Comparison of ENCODE assay signal across 33 mouse cellular contexts in the genomic region with DNA sequence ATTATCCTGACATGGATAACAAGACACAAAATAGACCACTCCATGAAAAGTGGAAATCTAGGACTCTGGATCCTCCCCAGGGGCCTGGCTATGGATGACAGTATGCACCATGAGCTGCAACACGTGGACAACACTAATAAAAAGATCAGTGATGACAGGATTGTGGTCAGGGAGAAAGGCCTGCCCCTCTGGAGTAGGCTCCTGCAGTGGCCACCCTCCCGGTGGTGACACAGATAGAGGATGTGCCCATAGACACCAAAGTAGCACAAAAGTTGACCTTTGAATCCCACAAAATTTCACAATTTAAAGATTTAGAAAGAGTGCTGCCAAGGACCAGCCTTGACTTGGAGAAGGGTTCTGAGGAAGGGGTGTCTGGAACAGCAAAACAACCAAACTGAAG. TPM values are rescaled to one million over a fixed set of nuclear protein-coding genes. Genes with fewer than 3 reads are reported as not detected.
DNase-seq lines count a peak whose midpoint lies in the region; ATAC-seq and TF ChIP-seq lines count a peak whose summit lies in the region.
"Had no signal": no experiment of that assay in that cellular context is flagged by ENCODE, and none has a peak within 500 bp of the region (broad histone marks: within the 10 kb centered on the region; RNA-seq: fewer than 3 reads in every experiment).

No protein-coding gene starts in this region.

- 62% methylated on average over 2 of the region's 2 CpGs for WGBS in midbrain, embryonic 11.5 days
- 58% methylated on average over 2 of the region's 2 CpGs for WGBS in midbrain, embryonic 15.5 days
- WGBS in kidney, embryonic 14.5 days: 52% methylated on average over 2 of the region's 2 CpGs

- no peaks in the 10 kb centered on the region for H3K27me3 ChIP-seq in midbrain, embryonic 11.5 days (ENCODE audit: control insufficient read depth, insufficient read depth, low read length)
- H3K27me3 ChIP-seq in midbrain, embryonic 15.5 days (replicated peaks): no peaks in the 10 kb centered on the region
- no peaks in the 10 kb centered on the region for H3K27me3 ChIP-seq in myocyte (ENCODE audit: control insufficient read depth, insufficient read depth, insufficient read length)
- H3K27me3 ChIP-seq in kidney, embryonic 14.5 days (ENCODE audit: control insufficient read depth, insufficient read depth, low read length): no peaks in the 10 kb centered on the region
- H3K27me3 ChIP-seq: forebrain, embryonic 12.5 days; hindbrain, embryonic 15.5 days; liver, embryonic 12.5 days; midbrain, embryonic 13.5 days; neural tube, embryonic 12.5 days had no signal

- H3K9me3 ChIP-seq in midbrain, embryonic 11.5 days (ENCODE audit: control insufficient read depth, low read length): no peaks in the 10 kb centered on the region
- H3K9me3 ChIP-seq in midbrain, embryonic 15.5 days: no peaks in the 10 kb centered on the region
- H3K9me3 ChIP-seq in kidney, embryonic 14.5 days (ENCODE audit: control insufficient read depth, low read length): no peaks in the 10 kb centered on the region
- H3K9me3 ChIP-seq: embryonic facial prominence, embryonic 15.5 days; forebrain, embryonic 12.5 days; heart, embryonic 12.5 days; hindbrain, embryonic 15.5 days; liver, embryonic 12.5 days; midbrain, embryonic 13.5 days; neural tube, embryonic 12.5 days had no signal

- peak; percentile 21 for DNase-seq in adrenal gland, adult 8-10 months
- DNase-seq in adrenal gland, postnatal 14 days: no peak
- peak; percentile 44 for DNase-seq in midbrain, embryonic 11.5 days (ENCODE audit: low spot score, missing footprints)
- DNase-seq in lung, postnatal 4 days: peak; percentile 22 to 25
- no peak for DNase-seq in liver
- DNase-seq: adrenal gland, postnatal 10 days; cerebellum, adult 18-20 months; cerebellum, postnatal 14 days; gastrocnemius, postnatal 14 days; heart, adult 2 months; kidney, adult 18-20 months; kidney, postnatal 4 days; liver, postnatal 0 days; right cerebral cortex, adult 18-20 months; spleen, adult 18-20 months; thymus, adult 18-20 months; thymus, postnatal 25 days had no signal

- no peak overlapping the region for H3K4me2 ChIP-seq in midbrain, embryonic 11.5 days
- H3K4me2 ChIP-seq in midbrain, embryonic 15.5 days: no peak overlapping the region
- H3K4me2 ChIP-seq in myocyte (ENCODE audit: low read depth): peak overlapping the region; percentile 30
- no peak overlapping the region for H3K4me2 ChIP-seq in kidney, embryonic 14.5 days (replicated peaks; ENCODE audit: low read depth, low read length)
- H3K4me2 ChIP-seq: embryonic facial prominence, embryonic 15.5 days; forebrain, embryonic 12.5 days; heart, embryonic 12.5 days; hindbrain, embryonic 15.5 days; limb, embryonic 13.5 days; liver, embryonic 12.5 days; midbrain, embryonic 13.5 days; neural tube, embryonic 12.5 days had no signal

- no peak overlapping the region for H3K27ac ChIP-seq in midbrain, embryonic 11.5 days (ENCODE audit: low read depth, low read length)
- H3K27ac ChIP-seq in midbrain, embryonic 15.5 days: no peak overlapping the region
- H3K27ac ChIP-seq in kidney, embryonic 14.5 days (ENCODE audit: low read depth, low read length): no peak overlapping the region
- H3K27ac ChIP-seq: embryonic facial prominence, embryonic 15.5 days; forebrain, embryonic 12.5 days; heart, adult 2 months; hindbrain, embryonic 15.5 days; kidney, postnatal 0 days; limb, embryonic 13.5 days; liver, embryonic 12.5 days; midbrain, embryonic 13.5 days; neural tube, embryonic 12.5 days; stomach, postnatal 0 days had no signal

- TF ChIP-seq POLR2A in myocyte (IDR thresholded peaks at IDR 0.05; ENCODE audit: insufficient read length, low read depth): no peak

- H3ac ChIP-seq in myocyte (ENCODE audit: control insufficient read depth, insufficient read length): no peak overlapping the region

- no peak overlapping the region for H3K9ac ChIP-seq in midbrain, embryonic 11.5 days (ENCODE audit: low read length)
- no peak overlapping the region for H3K9ac ChIP-seq in midbrain, embryonic 15.5 days
- no peak overlapping the region for H3K9ac ChIP-seq in kidney, embryonic 14.5 days (ENCODE audit: low read depth, low read length)
- H3K9ac ChIP-seq: embryonic facial prominence, embryonic 15.5 days; forebrain, embryonic 12.5 days; heart, embryonic 12.5 days; hindbrain, embryonic 15.5 days; limb, embryonic 13.5 days; liver, embryonic 12.5 days; liver, postnatal 0 days; midbrain, embryonic 13.5 days; neural tube, embryonic 12.5 days had no signal

- H3K36me3 ChIP-seq in midbrain, embryonic 11.5 days (ENCODE audit: control insufficient read depth, insufficient read depth, low read length): no peaks in the 10 kb centered on the region
- H3K36me3 ChIP-seq in midbrain, embryonic 15.5 days (replicated peaks): no peaks in the 10 kb centered on the region
- no peaks in the 10 kb centered on the region for H3K36me3 ChIP-seq in myocyte (ENCODE audit: control insufficient read depth, insufficient read depth)
- H3K36me3 ChIP-seq in kidney, embryonic 14.5 days (ENCODE audit: control insufficient read depth, insufficient read depth, low read length): no peaks in the 10 kb centered on the region
- H3K36me3 ChIP-seq: embryonic facial prominence, embryonic 15.5 days; forebrain, embryonic 12.5 days; heart, embryonic 12.5 days; hindbrain, embryonic 15.5 days; limb, embryonic 13.5 days; liver, embryonic 12.5 days; midbrain, embryonic 13.5 days; neural tube, embryonic 12.5 days had no signal

- ATAC-seq in midbrain, embryonic 11.5 days (ENCODE audit: low FRiP score): no peak
- no peak for ATAC-seq in midbrain, embryonic 15.5 days (replicated peaks)
- ATAC-seq in kidney, embryonic 14.5 days (ENCODE audit: low FRiP score, low TSS enrichment): no peak
- ATAC-seq: inflammation-experienced regulatory T-cells, adult 6 months; liver, embryonic 12.5 days; liver, postnatal 0 days; midbrain, embryonic 13.5 days had no signal

- no peaks in the 10 kb centered on the region for H3K79me2 ChIP-seq in myocyte (ENCODE audit: control insufficient read depth, insufficient read depth)

- H3K4me1 ChIP-seq in midbrain, embryonic 11.5 days (ENCODE audit: control insufficient read depth, insufficient read depth, low read length): no peaks in the 10 kb centered on the region
- no peaks in the 10 kb centered on the region for H3K4me1 ChIP-seq in midbrain, embryonic 15.5 days
- no peaks in the 10 kb centered on the region for H3K4me1 ChIP-seq in kidney, embryonic 14.5 days (ENCODE audit: control insufficient read depth, insufficient read depth, low read length)
- H3K4me1 ChIP-seq: forebrain, embryonic 12.5 days; heart, embryonic 12.5 days; hindbrain, embryonic 15.5 days; liver, embryonic 12.5 days; midbrain, embryonic 13.5 days; neural tube, embryonic 12.5 days had no signal

- no peak overlapping the region for H3K4me3 ChIP-seq in midbrain, embryonic 11.5 days (ENCODE audit: low read depth, low read length)
- H3K4me3 ChIP-seq in midbrain, embryonic 15.5 days: no peak overlapping the region
- no peak overlapping the region for H3K4me3 ChIP-seq in myocyte
- H3K4me3 ChIP-seq in kidney, embryonic 14.5 days (ENCODE audit: low read length): no peak overlapping the region
- H3K4me3 ChIP-seq: embryonic facial prominence, embryonic 15.5 days; forebrain, embryonic 12.5 days; heart, adult 2 months; heart, embryonic 12.5 days; hindbrain, embryonic 15.5 days; limb, embryonic 13.5 days; liver, embryonic 12.5 days; megakaryocyte, embryonic 14.5 days; midbrain, embryonic 13.5 days; neural tube, embryonic 12.5 days had no signal

TF ChIP-seq in myocyte, 11 proteins besides CTCF, POLR2A, EP300 and RAD21:
- TF ChIP-seq MAX (IDR thresholded peaks at IDR 0.05; ENCODE audit: low read depth): peak; percentile 26
- TF ChIP-seq MYOG (IDR thresholded peaks at IDR 0.05; ENCODE audit: control insufficient read depth in 1 of 3, insufficient read depth in 1 of 3, insufficient read length in 2 of 3, low read depth in 2 of 3): no peak
- TF ChIP-seq CEBPB (IDR thresholded peaks at IDR 0.05; ENCODE audit: insufficient read depth, poor library complexity, severe bottlenecking): 0 out of 2 replicates have a peak, but pooled peaks have one; percentile 40
- TF ChIP-seq USF1 (IDR thresholded peaks at IDR 0.05; ENCODE audit: low read depth): peak; percentile 76
- no peak for TF ChIP-seq SRF (IDR thresholded peaks at IDR 0.05; ENCODE audit: control insufficient read depth, insufficient read length, low read depth)

RNA-seq across cellular contexts. Expression of a gene that starts 29.4 kb away (rescaled TPM):
- 10 to 100 TPM in 3 of 4 experiments, 1 to 10 TPM in 1; 4.8 to 18.8 (median 14.4) TPM for total RNA-seq in adrenal gland, adult 8-10 months (2022)
- total RNA-seq in adrenal gland, postnatal 14 days (2021): 6.0 and 7.2 TPM in 2 replicates
- polyA plus RNA-seq in midbrain, embryonic 11.5 days (2014; fragmentation: Nextera tagmentation; extraction: Ambion mirVana): 1.1 and 1.5 TPM in 2 replicates
- polyA plus RNA-seq in midbrain, embryonic 15.5 days (2015; fragmentation: Nextera tagmentation; extraction: Ambion mirVana): 2.0 and 2.6 TPM in 2 replicates
- polyA plus RNA-seq in myocyte (2012; fragmentation: generic; extraction: Trizol): 53.3 TPM
- polyA plus RNA-seq in kidney, embryonic 14.5 days (2014; fragmentation: Nextera tagmentation; extraction: Ambion mirVana): 1.1 and 2.6 TPM in 2 replicates
- total RNA-seq: hematopoietic stem cell, adult 5-6 weeks had no signal

RNA-seq across cellular contexts. Expression of a gene that starts 58.0 kb away (rescaled TPM):
- 1 to 10 TPM; 2.9 to 8.1 (median 4.9) TPM for total RNA-seq in adrenal gland, adult 8-10 months (2022)
- total RNA-seq in adrenal gland, postnatal 14 days (2021): 2.6 and 12.9 TPM in 2 replicates
- 0.14 and 0.38 TPM in 2 replicates for polyA plus RNA-seq in midbrain, embryonic 11.5 days (2014; fragmentation: Nextera tagmentation; extraction: Ambion mirVana)
- 0.17 and 0.30 TPM in 2 replicates for polyA plus RNA-seq in midbrain, embryonic 15.5 days (2015; fragmentation: Nextera tagmentation; extraction: Ambion mirVana)
- 0.04 TPM for polyA plus RNA-seq in myocyte (2012; fragmentation: generic; extraction: Trizol)
- 0.10 and 0.31 TPM in 2 replicates for polyA plus RNA-seq in kidney, embryonic 14.5 days (2014; fragmentation: Nextera tagmentation; extraction: Ambion mirVana)

Comparison
In these comparisons a context has a peak if more than half of its experiments do, and no peak if none do; other contexts are left out.
1. DNase-seq: peak in adrenal gland, adult 8-10 months (single experiment), midbrain, embryonic 11.5 days (single experiment) and lung, postnatal 4 days (2 of 2); none in adrenal gland, postnatal 14 days (single experiment) and liver (single experiment).
2. RNA of a gene that starts 29.4 kb away (polyA plus RNA-seq): 53.3 TPM in myocyte (single experiment); 2.0 to 2.6 TPM in midbrain, embryonic 15.5 days, 1.1 to 2.6 TPM in kidney, embryonic 14.5 days and 1.1 to 1.5 TPM in midbrain, embryonic 11.5 days; every median in the first group is over 10 times any median in the second.